Mouse (Mus musculus): ENCODE measurements around the gene Acer1. TPM values are rescaled to one million over a fixed set of nuclear protein-coding genes. Genes with fewer than 3 reads are reported as not detected.

Acer1 gene
- total RNA-seq, 1 experiment from 2014 or later = not detected

DNA sequence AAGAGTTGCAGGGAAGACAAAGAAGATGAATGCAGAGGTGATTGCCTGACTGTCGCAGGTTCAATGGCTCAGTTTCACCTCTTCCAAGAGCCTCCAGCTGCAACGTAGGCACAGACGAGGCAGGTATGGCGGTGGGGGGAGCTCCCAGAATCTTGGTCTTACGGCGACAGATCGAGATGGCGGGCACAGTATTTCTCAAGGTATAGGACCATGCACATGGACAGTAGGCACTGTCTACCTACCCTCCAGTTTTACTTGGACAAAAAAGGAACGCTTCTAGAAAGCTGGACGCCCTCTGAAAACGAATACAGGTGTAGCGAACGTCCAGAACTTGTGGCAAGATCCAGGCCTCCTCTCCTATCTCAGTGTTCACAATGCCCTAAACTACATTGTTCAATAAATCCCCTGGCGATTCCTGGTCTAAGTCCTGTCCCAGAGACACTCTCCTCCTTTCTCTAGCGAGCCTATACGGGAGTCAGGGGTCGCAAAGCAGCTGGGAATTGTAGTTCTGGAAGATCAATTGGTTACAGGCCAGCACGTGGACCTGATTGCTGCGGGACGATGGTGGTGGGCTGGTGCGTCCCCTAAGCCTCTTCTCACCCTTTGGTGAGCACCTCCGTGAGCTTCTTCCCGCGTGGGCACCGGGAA lies 7.7 kb upstream of the Acer1 start:
- peak; percentile 80 for DNase-seq

DNA sequence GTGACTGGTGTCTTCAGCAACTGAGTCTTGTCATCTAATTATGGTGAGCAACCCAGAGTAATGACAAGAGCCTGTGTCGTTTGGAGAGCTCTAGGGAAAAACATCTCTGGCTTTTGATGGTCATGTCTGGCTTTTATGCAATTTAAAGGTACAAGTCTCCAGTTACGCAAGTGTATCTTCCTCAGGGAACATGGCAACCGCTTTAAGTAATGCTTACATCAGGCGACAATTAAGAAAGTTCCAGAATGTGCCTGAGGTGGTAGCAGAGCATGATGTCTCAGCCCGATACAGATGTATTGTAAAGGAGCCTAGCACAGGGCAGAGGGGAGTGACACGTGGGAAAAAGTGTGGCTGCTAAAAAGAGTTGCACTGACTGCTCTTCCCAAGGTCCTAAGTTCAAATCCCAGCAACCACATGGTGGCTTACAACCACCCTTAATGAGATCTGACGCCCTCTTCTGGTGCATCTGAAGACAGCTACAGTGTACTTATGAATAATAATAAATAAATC lies 7.0 kb upstream of the Acer1 start:
- DNase-seq = peak; percentile 1

DNA sequence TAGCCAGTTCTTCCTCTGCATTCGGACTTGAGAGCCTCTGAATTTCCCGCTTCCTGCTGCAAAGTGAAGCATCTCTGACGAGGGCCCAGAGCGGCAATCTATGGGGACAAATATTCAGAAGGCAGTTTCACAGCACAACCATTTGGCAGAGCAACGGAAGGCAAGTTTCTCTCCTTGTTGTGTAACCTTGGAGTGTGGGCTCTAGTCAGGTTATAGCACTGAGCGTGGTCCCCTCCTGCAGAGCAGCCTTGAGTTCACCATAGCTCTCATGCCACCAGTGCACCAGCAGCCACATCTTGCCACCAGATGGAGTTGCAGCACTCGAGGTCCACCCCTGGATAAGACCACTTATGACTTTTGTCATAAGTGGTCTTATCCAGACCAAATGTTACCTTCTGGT lies 6.5 kb upstream of the Acer1 start:
- peak; percentile 6 for DNase-seq

DNA sequence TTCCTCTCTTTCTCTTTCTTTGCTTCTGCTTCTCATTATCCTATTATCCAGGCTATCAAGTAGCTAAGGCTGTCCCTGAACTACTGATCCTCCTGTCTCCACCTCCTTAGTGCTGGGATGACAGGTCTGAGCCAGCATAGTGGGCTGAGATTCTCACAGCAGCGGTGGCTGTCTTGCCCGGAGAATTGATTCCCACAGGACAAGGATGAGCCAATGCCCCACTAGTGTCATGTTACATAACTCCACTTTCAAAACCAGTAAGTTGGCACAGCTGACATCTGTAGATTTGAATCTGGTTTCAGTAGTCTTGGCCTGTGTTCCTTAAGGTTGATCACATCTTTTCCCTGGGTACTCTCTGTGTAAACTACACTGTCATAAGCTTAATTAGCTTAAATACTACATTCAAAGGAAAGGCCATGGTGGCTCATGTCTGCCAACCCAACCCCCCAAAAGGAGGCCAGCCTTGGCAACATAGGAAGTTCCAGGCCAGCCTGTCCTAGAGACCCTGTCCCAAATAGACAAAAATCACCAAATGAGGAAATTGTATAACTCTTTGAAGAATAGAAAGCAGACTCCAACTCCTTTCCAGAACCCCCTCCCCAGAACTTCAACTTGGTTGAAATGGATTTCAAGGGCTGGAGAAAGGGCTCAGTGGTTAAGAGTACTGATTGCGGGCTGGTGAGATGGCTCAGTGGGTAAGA lies 4.3 kb upstream of the Acer1 start:
- DNase-seq = peak; percentile 2

DNA sequence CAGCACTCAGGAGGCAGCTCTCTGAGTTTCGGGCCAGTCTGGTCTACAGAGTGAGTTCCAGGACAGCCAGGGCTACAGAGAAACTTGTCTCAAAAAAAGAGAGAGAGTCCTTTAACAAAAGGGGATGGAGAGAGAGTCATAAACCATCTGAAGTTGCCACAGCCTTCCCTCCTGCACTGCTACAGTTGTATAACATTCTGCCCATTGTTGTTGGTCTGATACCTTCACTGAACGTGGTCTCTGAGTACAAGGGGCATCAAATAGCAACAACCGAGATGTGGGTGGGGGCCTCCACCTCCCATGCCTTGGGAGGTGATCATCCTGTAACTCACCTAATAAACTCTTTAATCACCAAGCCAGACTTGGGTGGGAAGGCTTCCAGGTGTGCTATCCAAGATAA lies 3.7 kb upstream of the Acer1 start:
- DNase-seq = no peak

DNA sequence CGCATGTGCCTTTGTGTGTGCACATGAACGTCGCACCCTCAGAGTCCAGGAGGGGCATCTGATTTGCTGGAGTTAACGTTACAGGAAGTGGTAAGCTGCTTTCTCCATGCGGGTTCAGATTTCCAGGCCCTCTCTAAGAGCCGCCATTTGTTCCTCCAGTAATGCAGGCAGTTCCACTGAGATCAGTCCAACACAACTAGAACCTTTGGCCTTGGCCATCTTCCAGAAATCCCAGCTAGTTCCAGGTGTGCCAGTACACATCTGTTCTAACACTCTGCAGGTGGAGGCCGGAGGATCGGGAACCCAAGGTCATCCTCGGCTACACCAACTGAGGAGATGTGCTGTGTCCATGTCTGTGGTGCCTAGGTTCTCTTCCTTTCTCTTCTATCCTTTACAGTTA lies 3.0 kb upstream of the Acer1 start:
- DNase-seq = peak; percentile 1

DNA sequence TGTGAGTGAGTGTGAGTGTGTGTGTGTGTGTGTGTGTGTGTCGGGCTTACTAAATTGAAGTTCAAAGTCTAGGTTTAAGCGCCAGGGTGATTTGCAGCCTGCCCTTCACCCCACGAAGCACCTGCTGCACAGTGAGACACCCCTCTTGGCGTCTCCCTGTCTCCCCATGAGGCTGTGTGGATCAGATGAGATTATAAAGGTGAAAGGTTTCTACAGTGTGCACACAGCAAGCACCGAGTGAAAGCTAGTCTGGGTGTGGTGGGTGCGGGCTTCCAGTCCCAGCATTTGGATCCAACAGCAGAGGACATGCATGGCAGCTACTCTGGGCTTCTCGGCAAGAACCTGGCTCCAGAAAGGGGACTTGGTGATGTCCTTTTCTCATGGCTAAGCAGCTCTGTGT lies 877 bp downstream of the Acer1 start:
- peak; percentile 1 for DNase-seq

DNA sequence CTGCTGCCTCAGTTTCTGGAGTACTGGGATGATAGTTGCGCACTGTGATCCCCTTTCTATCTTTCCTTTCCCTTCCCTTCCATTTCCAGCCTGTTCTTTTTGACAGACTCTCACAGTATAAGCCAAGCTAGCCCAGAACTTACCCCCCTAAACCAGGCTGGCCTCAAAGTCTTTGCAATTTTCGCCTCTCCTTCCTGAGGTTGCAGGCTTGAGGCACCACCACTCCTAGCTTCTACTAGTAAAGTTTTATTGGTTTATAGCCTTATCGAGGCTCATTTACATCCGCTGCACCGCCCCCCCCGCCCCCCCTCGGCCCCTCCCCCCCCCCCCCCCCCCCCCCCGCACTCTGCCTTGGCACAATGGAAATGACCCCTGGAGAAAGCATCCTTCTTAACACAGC lies 2.4 kb downstream of the Acer1 start:
- no peak for DNase-seq

DNA sequence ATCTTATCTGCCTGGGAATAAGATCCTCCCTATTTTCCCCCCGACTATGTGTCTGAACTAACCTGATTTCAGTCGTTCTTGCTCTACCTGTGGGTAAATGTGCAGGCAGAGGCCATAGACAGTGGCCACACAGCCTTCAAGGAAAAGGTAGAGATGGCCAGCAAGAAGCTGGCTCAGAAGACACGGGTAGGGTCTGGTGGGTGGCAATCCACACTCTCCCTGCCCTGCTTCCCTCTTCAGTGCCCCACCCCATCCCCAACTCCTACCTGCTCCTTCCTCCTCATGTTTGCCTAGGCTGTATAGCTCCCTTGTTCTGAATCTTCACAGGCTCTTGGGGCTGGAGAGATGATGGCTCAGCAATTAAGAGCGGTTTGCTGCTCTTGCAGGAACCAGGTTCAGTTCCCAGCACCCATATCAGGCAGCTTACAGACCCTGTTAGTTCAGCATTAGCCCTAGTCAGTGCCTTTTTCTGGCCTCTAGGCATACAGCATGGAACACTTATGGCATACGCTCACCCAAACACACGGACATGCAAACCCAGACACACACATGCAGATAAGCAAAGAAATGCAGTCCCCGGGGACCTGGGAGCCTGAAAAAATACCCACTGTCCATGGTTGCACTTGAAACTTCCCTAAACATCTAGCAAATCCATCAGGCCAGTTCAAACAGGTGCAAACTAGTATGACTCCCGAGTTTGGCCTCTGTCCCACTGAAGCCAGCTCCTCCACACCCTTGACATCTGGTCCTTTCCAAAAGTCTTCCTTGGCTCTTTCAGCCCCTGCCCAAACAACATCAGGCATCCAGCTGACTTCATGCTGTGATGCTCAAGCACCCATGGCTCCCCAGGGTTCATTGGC lies 5.2 kb downstream of the Acer1 start:
- no peak for DNase-seq

DNA sequence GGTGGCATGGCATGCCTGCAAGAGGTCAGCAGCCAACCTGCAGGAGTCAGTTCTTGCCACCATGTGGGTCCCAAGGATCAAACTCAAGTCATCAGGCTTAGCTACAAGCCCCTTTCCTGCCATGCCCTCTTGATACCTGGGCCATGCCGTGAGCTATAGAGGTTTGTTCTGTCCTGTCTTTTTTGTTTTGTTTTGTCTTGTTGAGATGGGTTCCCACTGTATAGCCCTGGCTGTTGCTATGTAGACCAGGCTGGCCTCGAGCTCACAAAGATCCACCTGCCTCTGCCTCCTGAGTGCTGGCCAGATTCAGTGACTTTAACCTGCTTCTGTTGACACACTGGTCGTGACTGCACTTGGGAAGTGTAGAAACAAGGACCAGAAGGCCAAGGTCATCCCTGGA lies 6.5 kb downstream of the Acer1 start:
- no peak for DNase-seq

DNA sequence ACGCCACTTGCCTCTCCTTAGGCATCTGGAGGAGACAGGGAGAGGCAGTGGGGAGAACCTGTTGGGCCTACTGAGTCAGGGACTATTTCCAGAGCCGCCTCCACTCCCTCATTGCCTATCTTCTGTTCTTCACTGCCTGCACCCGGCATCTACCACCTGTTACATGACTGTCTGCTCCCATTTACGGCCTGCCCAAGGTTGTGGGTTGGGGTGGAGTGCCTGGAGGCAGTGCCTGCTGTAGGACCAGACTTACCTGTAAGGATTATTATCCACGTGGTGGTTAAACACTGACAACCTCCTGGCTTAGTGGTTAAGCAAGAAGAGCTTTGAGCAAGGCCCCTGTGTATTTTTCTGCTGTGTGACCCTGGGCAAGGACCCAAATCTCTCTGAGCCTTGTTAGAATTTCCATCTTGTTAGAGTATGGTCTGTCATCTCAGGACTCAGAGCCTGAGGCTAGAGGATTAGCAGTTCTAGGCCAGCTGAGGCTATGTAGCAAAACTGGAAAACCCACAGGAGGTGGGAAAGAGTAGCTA lies 7.2 kb downstream of the Acer1 start:
- DNase-seq = peak; percentile 41

DNA sequence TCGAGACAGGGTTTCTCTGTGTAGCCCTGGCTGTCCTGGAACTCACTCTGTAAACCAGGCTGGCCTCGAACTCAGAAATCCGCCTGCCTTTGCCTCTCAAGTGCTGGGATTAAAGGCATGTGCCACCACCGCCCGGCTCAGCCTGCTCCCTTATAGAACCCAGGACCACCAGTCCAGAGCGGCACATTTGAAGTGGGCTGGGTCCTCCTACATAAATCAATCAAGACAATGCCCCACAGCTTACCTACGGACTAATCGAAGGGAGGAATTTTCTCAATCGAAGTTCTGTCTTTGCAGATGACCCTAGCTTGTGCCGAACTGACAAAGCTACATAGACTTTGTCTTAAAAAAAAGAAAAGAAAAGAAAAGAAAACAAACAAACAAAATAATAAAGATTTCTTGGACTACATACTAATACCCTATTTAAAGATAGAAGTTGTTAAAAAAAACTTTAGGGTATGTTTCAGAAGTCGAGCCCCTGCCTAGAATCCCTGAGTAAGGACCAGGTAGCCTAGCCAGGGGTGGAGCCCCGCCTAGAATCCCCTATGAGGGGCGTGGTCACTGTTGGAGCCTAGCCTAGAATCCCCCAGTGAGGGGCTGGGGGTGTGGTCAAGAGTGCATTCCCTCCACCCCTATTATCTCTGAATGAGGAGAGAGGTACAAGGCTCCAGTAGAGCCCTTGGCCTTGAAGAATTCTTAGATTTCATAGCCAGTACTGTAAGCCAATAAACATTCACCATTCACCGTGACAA lies 7.8 kb downstream of the Acer1 start:
- DNase-seq = no peak

DNA sequence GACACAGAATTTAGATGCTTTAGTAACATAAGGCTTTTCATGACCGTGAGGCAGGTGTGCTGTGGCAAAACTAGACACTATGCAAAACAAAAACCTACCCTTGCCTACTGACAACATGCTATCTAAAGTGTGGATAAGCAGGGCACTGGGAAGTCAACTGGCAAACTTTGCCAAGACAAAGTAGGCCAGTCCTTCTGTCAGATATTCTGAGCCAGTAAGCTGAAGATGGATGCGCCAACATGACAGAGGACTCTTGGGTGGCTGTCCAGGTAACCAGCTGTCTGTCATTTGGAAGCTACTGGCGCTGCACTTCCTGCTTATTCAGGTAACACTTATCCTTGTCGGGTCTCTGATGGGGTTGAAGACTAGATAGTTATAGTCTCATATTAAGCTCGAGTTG lies 11.8 kb downstream of the Acer1 start:
- DNase-seq = no peak

DNA sequence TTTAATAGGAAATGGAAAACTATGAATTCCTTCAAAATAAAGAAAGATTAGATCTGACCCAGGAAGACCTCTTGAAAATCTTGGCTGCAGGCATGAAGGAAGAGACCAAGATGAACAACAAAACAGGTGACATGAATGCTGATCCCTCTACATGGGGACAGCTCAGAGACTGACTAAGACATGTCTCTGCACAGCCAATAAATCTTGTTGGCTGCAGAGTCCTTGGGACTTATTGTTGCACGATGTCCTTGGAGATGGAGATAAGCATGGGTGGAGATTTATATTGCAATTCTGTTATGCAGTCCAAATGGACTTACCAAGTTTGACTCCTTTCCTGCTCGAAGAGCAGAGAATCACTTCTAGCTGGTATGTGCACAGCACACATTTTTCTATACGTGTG lies 12.6 kb downstream of the Acer1 start:
- DNase-seq = peak; percentile 56

DNA sequence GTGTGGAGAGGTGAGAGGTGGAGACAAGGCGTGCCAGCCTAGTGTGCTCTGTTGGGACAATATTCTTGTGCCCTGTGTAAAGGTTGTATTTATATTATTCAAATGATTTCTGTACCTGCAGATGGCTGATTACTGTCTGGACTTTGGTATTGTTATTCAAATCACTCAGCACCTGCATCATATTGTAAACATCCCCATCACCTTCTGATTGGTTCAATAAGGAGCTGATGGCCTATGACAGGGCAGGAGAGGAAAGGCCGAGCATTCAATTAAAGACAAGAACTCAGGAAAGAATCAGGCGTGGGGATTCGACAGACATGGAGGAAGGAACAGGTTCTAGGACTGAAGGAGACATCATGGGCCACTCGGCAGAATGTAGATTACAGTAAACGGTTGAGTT lies 18.3 kb downstream of the Acer1 start:
- no peak for DNase-seq

DNA sequence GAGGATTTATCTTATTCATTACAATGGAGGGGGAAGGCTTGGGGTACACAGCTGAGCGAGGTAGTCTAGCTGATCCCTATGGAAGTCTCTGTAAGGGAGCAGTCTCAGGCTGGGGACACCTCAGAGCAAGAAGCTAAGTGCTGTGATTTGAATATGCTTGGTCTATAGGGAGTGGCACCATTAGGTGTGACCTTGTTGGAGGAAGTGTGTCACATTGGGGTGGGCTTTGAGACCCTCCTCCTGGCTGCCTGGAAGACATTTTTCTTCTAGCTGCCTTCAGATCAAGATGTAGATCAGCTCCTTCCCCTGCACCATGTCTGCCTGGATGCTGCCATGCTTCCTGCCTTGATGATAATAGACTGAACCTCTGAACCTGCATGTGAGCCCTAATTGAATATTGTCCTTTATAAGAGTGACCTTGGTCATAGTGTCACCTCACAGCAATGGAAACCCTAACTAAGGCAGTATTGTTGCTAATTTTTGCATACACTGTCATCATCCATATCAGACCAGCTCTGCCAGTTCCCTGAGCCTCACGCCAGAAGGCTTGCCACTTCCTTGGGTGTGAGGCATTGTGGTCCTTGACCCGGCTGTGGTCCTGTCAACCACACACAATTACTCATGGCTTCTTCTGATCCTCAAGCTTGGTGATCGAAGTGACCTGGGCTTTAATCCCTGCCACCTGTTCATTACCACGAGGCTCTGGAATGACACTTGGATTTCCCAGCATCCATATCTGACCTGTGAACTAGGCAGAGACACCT lies 19.1 kb downstream of the Acer1 start:
- DNase-seq = no peak

DNA sequence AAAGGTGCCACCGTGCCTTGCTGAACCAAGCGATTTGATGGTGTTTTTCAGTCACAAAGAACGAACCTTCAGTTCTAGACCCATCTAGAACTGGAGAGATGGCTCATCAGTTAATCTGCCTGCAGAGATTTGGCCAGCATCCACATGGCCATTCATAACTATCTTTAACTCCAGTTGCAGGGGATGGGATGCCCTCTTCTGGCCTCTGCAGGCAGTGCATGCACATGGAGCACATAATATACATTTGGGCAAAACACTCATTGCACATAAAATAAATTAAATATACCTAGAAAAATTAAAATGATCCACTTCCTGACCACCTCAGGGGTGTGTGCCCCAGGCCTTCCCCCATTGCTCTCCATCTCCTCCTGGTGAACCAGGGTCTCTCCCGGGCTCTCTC lies 20.0 kb downstream of the Acer1 start:
- no peak for DNase-seq

DNA sequence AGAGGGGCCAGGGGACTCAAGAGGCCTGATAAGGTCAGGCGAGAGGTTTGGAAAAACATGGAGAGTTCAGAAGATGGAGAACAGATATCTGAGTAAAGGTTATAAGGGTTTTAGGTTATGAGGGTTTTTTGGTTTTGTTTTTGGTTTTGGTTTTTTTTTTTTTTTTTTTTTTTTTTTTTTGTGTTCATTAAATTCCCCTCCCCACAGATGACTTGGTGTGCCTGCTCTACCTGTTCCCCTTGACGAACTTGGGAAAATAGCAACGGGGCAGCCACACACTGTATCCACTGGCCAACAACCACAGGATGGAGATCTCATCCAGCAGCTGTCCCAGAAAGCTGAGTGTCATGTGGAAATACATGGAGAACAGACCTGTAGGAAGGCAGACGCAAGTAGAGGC lies 23.3 kb downstream of the Acer1 start:
- no peak for DNase-seq

DNA sequence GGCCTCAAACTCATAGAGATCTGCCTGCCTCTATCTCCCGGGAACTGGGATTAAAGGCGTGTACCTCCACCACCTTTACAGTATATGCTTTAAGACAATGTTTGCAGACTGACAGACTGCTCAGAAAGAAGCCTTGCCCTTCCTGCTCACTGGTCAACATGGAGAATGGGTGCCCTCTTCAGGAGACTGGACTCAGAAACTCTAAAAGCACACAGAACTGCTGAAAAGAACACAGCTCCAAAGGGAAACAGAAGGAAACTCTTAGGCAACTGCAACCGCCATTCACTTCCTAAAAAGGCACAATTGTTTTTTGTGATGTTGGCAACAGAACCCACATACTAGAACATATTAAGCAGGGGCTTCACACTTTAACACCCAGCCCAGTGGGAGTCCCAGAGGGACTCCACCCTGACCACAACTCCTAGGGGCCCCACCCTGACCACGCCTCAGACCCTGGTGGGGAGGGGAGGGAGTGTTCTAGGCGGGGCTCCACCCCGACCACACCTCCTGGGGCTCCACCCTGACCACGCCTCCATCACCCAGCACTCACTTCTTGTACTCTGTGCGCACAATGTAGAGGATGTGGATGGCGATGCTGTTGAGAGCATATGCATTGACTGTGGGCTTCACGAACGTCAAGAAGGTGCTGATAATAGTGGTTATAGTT lies 24.0 kb downstream of the Acer1 start:
- DNase-seq = peak; percentile 35

DNA sequence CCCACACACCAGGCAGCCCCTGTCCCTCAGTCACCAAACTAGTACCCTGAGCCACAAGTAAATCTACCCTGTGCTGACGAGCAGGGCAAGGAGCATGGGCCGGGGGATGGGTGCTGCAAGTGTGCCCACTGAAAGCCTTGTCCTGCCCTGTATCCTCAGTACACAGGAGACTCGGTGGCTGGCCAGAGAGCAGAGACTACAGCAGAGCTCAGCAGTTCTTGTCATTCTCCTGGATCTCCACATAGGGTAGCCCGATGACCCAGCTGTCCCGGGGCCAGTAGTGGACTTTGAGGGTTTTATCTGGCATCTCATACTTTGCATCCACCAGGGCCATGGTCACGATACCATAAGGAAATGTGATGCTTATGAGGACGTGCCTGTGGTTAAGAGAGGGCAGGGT lies 27.1 kb downstream of the Acer1 start:
- no peak for DNase-seq

DNA sequence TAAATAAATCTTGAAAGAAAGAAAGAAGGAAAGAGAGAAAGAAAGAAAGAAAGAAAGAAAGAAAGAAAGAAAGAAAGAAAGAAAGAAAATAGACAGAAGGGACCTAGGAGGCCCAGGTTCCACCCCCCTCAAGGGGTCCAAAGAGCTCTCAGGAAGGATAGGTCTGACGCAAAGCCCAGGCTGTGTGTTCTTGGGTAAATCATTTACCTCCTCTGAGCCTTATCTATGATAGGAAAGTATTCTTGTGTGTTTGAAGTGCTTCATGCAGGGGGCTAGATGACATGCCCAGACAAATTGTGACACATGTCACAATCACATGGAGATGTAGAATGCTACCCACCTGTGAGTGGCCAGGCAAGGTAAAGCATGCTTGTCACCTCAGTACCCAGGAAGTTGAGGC lies 29.3 kb downstream of the Acer1 start:
- no peak for DNase-seq
